Mouse (Mus musculus) spleen, adult 2 months (tissue): Measurements from ENCODE around the gene Epn1.

Experiments used
- CTCF ChIP-seq: fragments of 200-500 bp; IDR thresholded peaks from 2 replicates; pipeline ENCODE4 v1.5.1; 2011; ENCODE audit warnings: mild to moderate bottlenecking, inconsistent platforms; ENCODE audit not compliant: insufficient read depth, insufficient read length, insufficient replicate concordance; ENCODE audit errors: extremely low read depth
- POLR2A ChIP-seq: fragments of 200-500 bp; IDR thresholded peaks from 2 replicates; pipeline ENCODE4 v1.6.1; 2011; ENCODE audit warnings: low read depth, low read length, inconsistent platforms

- no peak for TF ChIP-seq CTCF
- TF ChIP-seq POLR2A = no peak
These were observed 41.1 kb upstream of the Epn1 start for GRCm38 (mm10) chr7:5038940-5039339.
